Mouse (Mus musculus): ENCODE data around the gene Slc12a7. TPM values are rescaled to one million over a fixed set of nuclear protein-coding genes. Genes with fewer than 3 reads are reported as not detected.

The Slc12a7 gene
- polyA plus RNA-seq, 1 experiment from 2014 or later = 49.1 TPM

DNA sequence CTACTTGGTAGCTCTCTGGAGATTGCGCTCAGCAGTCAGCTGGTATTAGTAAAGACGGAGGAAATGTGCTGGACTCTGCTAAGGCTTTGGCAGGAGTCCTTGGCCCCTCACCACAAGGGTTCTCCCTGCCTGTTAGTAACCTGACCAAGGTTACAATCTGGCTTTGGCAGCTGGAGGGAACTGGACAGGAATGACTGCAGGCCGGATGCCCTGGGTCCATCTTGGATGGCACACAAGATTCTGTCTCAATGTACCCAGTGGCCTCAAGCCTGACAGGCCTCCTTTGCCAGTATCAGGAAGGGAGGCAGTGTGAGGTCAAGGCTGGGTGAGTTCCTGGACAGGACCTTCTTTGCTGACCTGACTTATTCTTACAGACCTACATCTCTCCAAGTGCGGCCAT is 59.3 kb downstream of the Slc12a7 start:
- H3K9ac ChIP-seq (ENCODE audit: low read length) = no peak overlapping the region
- DNase-seq (ENCODE audit: low spot score) = no peak
- no peaks in the 10 kb centered on the region for H3K4me1 ChIP-seq (ENCODE audit: control insufficient read depth, insufficient read depth, low read length)
- H3K9me3 ChIP-seq (ENCODE audit: control insufficient read depth, low read length) = no peaks in the 10 kb centered on the region
- H3K27me3 ChIP-seq (ENCODE audit: control insufficient read depth, insufficient read depth, low read length) = no peaks in the 10 kb centered on the region
- peaks cover 35% of the 10 kb centered on the region for H3K36me3 ChIP-seq (ENCODE audit: control insufficient read depth, insufficient read depth, low read length)
- WGBS = 93% methylated on average over 4 of the region's 4 CpGs
- no peak overlapping the region for H3K27ac ChIP-seq (replicated peaks; ENCODE audit: low read depth, low read length)
- H3K4me2 ChIP-seq (ENCODE audit: low read depth, severe bottlenecking) = no peak overlapping the region
- ATAC-seq (ENCODE audit: insufficient number of reproducible peaks, low FRiP score, low TSS enrichment, low read depth) = no peak
- no peak overlapping the region for H3K4me3 ChIP-seq (ENCODE audit: low read depth, low read length)

DNA sequence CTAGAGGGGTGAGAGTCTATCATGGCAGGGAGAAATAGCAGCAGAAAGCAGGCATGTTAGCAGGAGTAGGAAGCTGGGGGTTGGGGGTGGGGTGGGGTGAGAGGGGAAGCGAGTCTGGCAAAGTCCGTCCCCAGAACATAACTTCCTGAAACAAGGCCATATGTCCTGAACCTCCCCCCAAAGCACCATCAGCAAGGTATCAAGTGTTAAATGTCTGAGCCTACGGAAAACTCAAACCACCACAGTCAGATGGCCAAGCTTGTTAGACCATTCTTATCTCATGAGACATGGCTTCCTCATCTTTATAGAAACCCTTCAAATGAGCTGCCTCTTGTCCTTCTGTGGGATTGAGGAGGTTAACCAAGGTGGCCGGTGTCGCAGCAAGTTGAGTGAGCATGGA is 60.3 kb downstream of the Slc12a7 start:
- no peaks in the 10 kb centered on the region for H3K9me3 ChIP-seq (ENCODE audit: control insufficient read depth, low read length)
- H3K27me3 ChIP-seq (ENCODE audit: control insufficient read depth, insufficient read depth, low read length) = no peaks in the 10 kb centered on the region
- H3K36me3 ChIP-seq (ENCODE audit: control insufficient read depth, insufficient read depth, low read length) = peaks cover 39% of the 10 kb centered on the region
- H3K4me1 ChIP-seq (ENCODE audit: control insufficient read depth, insufficient read depth, low read length) = no peaks in the 10 kb centered on the region
- 92% methylated on average over 5 of the region's 5 CpGs for WGBS
- DNase-seq (ENCODE audit: low spot score) (no peak), ATAC-seq (ENCODE audit: insufficient number of reproducible peaks, low FRiP score, low TSS enrichment, low read depth) (no peak)
- no peak overlapping the region for H3K4me3 ChIP-seq (ENCODE audit: low read depth, low read length)
- no peak overlapping the region for H3K4me2 ChIP-seq (ENCODE audit: low read depth, severe bottlenecking)
- no peak overlapping the region for H3K9ac ChIP-seq (ENCODE audit: low read length)
- no peak overlapping the region for H3K27ac ChIP-seq (replicated peaks; ENCODE audit: low read depth, low read length)

DNA sequence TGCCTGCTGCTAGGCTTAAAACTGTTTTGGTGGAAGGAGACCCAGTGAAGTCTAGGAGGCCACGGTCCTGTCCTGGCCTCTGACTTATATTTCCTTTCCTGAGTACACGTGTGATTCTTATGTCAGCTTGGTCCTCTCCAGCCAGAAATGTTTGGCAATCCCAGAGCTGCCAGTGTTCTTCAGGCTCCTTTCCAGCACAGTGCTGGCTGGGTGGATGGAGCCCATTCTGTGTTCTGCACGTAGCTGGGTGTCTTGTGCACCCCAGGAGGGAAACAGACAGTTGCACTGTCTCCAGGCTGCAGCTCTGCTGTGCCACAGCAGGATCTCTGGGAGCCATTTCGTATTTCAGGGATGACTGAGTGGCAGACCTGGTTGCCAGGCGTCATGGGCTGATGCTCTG is 66.2 kb downstream of the Slc12a7 start:
- DNase-seq (ENCODE audit: low spot score) (no peak), ATAC-seq (ENCODE audit: insufficient number of reproducible peaks, low FRiP score, low TSS enrichment, low read depth) (no peak)
- Histone ChIP-seq H3K9me3 (ENCODE audit: control insufficient read depth, low read length) (no peaks in the 10 kb centered on the region), H3K27me3 (ENCODE audit: control insufficient read depth, insufficient read depth, low read length) (no peaks in the 10 kb centered on the region), H3K27ac (replicated peaks; ENCODE audit: low read depth, low read length) (no peak overlapping the region), H3K9ac (ENCODE audit: low read length) (no peak overlapping the region), H3K4me3 (ENCODE audit: low read depth, low read length) (no peak overlapping the region), H3K4me1 (ENCODE audit: control insufficient read depth, insufficient read depth, low read length) (no peaks in the 10 kb centered on the region), H3K4me2 (ENCODE audit: low read depth, severe bottlenecking) (no peak overlapping the region), H3K36me3 (ENCODE audit: control insufficient read depth, insufficient read depth, low read length) (peaks cover 34% of the 10 kb centered on the region)
- WGBS = 91% methylated on average over 5 of the region's 5 CpGs

DNA sequence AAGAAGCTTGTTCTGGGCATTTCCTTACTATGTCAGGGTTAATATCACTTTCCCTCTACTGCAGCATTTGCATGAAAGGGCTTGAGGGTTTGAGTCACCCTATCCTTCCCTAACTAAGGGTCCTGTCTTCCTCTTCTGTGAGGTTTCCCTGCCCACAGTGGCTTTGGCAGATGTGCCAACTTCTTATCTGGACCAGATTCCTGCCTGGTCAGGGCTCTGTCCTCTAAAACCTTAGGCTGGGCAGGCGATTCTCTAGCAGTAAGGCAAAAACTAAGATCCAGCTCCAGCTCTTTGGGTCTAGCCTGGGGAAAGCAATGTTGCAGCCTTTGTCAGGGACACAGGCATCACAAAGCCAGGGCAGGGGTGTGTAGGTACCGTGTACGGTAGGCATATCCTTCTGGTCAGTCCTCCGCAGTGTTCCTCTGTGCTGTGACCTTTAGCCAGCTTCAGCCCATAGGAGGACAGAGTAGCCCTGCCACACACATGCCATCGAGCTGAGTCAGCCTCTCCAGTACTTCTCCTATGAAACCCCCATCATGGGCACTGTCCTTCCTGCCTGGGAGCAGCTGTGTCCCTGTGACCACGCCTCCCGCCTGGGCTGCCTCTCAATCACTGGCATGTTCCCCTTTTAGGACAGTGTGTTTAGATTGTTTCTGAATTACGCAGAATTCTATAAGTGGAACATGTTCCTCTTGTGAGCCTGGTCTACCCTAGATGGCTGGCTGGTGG is 70.7 kb downstream of the Slc12a7 start:
- Histone ChIP-seq H3K9ac (ENCODE audit: low read length) (no peak overlapping the region), H3K27me3 (ENCODE audit: control insufficient read depth, insufficient read depth, low read length) (no peaks in the 10 kb centered on the region), H3K36me3 (ENCODE audit: control insufficient read depth, insufficient read depth, low read length) (peaks cover 21% of the 10 kb centered on the region), H3K4me2 (ENCODE audit: low read depth, severe bottlenecking) (no peak overlapping the region), H3K27ac (replicated peaks; ENCODE audit: low read depth, low read length) (no peak overlapping the region), H3K4me3 (ENCODE audit: low read depth, low read length) (no peak overlapping the region), H3K4me1 (ENCODE audit: control insufficient read depth, insufficient read depth, low read length) (no peaks in the 10 kb centered on the region), H3K9me3 (ENCODE audit: control insufficient read depth, low read length) (no peaks in the 10 kb centered on the region)
- no peak for DNase-seq (ENCODE audit: low spot score)
- no peak for ATAC-seq (ENCODE audit: insufficient number of reproducible peaks, low FRiP score, low TSS enrichment, low read depth)
- 92% methylated on average over 8 of the region's 8 CpGs for whole genome bisulfite sequencing

DNA sequence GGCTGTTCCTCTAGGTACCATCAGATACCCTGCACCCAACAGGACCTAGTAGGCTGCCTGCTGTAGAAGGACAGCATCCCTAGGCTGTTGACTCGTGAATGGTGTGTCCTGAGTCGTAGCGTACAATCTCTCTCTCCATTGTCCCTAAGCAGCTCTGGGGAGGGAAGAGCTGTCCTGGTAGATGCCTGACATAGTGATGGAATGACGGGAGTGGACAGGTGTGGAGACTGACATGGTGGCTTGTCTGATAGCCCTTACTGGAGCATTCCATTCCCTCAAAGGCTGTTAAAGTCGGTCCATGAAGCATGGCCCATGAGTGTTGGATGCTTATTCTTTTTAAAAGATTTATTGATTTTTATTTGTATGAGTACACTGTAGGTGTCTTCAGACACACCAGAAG is 72.0 kb downstream of the Slc12a7 start:
- Histone ChIP-seq H3K27ac (replicated peaks; ENCODE audit: low read depth, low read length) (no peak overlapping the region), H3K4me3 (ENCODE audit: low read depth, low read length) (no peak overlapping the region), H3K36me3 (ENCODE audit: control insufficient read depth, insufficient read depth, low read length) (peaks cover 24% of the 10 kb centered on the region), H3K4me1 (ENCODE audit: control insufficient read depth, insufficient read depth, low read length) (no peaks in the 10 kb centered on the region), H3K27me3 (ENCODE audit: control insufficient read depth, insufficient read depth, low read length) (no peaks in the 10 kb centered on the region), H3K9ac (ENCODE audit: low read length) (no peak overlapping the region), H3K4me2 (ENCODE audit: low read depth, severe bottlenecking) (no peak overlapping the region), H3K9me3 (ENCODE audit: control insufficient read depth, low read length) (no peaks in the 10 kb centered on the region)
- no peak for ATAC-seq (ENCODE audit: insufficient number of reproducible peaks, low FRiP score, low TSS enrichment, low read depth)
- 96% methylated on average over 5 of the region's 5 CpGs for WGBS
- DNase-seq (ENCODE audit: low spot score) = no peak

DNA sequence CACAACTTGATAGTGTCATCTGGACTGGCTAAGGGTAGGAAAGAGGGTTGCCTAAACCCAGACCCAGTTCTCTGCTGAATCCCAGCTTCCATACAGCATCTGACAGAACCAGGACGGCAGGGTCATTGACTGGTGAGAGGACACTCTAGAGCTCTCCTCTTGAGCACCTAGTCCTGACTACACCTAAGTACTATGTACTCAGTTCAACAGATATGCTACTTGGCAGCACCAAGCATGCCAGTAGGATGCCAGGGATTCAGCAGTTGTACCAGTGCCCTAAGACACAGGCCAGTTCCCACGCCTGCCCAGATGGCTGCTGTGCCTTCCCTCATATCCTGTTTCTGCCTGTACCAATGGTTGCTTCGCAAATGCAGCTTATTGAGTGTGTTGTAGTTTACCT is 80.0 kb downstream of the Slc12a7 start:
- Histone ChIP-seq H3K4me2 (ENCODE audit: low read depth, severe bottlenecking) (no peak overlapping the region), H3K4me3 (ENCODE audit: low read depth, low read length) (no peak overlapping the region), H3K36me3 (ENCODE audit: control insufficient read depth, insufficient read depth, low read length) (peaks cover 34% of the 10 kb centered on the region), H3K9me3 (ENCODE audit: control insufficient read depth, low read length) (no peaks in the 10 kb centered on the region), H3K27ac (replicated peaks; ENCODE audit: low read depth, low read length) (no peak overlapping the region), H3K4me1 (ENCODE audit: control insufficient read depth, insufficient read depth, low read length) (no peaks in the 10 kb centered on the region), H3K27me3 (ENCODE audit: control insufficient read depth, insufficient read depth, low read length) (no peaks in the 10 kb centered on the region), H3K9ac (ENCODE audit: low read length) (no peak overlapping the region)
- 86% methylated on average over 3 of the region's 3 CpGs for WGBS
- DNase-seq (ENCODE audit: low spot score) (no peak), ATAC-seq (ENCODE audit: insufficient number of reproducible peaks, low FRiP score, low TSS enrichment, low read depth) (no peak)

DNA sequence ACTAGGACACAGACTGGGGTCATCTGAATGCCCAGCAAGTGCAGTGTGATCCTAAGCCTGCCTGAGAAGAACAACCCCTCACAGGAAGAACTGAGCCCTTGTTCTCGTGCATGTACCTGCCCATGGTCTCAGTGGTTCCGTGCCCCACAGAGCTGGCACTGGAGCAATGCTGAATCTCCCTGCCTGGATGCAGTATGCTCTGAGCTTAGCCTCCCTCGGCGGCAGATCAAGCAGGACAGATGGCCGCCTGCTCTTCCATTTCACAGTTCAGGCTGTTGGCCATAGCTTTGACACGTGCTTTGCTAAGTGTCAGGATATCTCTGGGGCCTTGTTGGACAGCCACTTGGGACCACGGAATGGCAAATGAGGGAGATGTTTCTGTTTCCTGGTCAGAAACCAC is 81.3 kb downstream of the Slc12a7 start:
- no peak overlapping the region for H3K4me2 ChIP-seq (ENCODE audit: low read depth, severe bottlenecking)
- no peaks in the 10 kb centered on the region for H3K9me3 ChIP-seq (ENCODE audit: control insufficient read depth, low read length)
- H3K27ac ChIP-seq (replicated peaks; ENCODE audit: low read depth, low read length) = no peak overlapping the region
- no peaks in the 10 kb centered on the region for H3K27me3 ChIP-seq (ENCODE audit: control insufficient read depth, insufficient read depth, low read length)
- ATAC-seq (ENCODE audit: insufficient number of reproducible peaks, low FRiP score, low TSS enrichment, low read depth) (no peak), DNase-seq (ENCODE audit: low spot score) (no peak)
- H3K4me1 ChIP-seq (ENCODE audit: control insufficient read depth, insufficient read depth, low read length) = no peaks in the 10 kb centered on the region
- WGBS = 91% methylated on average over 7 of the region's 7 CpGs
- no peak overlapping the region for H3K9ac ChIP-seq (ENCODE audit: low read length)
- peaks cover 34% of the 10 kb centered on the region for H3K36me3 ChIP-seq (ENCODE audit: control insufficient read depth, insufficient read depth, low read length)
- no peak overlapping the region for H3K4me3 ChIP-seq (ENCODE audit: low read depth, low read length)

DNA sequence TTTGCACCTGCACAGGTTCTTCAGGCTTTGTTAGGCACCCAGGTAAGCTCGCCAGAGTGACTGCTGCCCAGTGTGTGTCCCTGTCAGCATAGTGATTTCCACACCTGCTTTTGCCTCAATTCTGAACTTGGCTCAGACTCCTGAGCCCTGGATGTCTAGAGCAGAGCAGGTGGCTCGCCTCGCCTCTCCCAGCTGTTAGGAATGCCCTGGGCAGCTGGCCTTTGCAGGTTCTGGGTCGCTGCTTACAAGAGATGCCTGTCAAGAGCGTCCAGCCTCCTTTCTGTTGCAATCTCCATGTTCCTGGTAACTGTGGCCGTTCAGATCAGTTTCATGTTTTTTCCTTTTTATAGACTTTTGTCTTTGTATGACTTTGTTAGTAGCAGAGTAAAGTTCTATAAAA is 83.4 kb downstream of the Slc12a7 start:
- no peaks in the 10 kb centered on the region for H3K9me3 ChIP-seq (ENCODE audit: control insufficient read depth, low read length)
- 84% methylated on average over 6 of the region's 6 CpGs for WGBS
- H3K36me3 ChIP-seq (ENCODE audit: control insufficient read depth, insufficient read depth, low read length) = peaks cover 19% of the 10 kb centered on the region
- H3K4me1 ChIP-seq (ENCODE audit: control insufficient read depth, insufficient read depth, low read length) = no peaks in the 10 kb centered on the region
- no peaks in the 10 kb centered on the region for H3K27me3 ChIP-seq (ENCODE audit: control insufficient read depth, insufficient read depth, low read length)
- no peak overlapping the region for H3K4me3 ChIP-seq (ENCODE audit: low read depth, low read length)
- DNase-seq (ENCODE audit: low spot score) = no peak
- no peak overlapping the region for H3K27ac ChIP-seq (replicated peaks; ENCODE audit: low read depth, low read length)
- no peak overlapping the region for H3K4me2 ChIP-seq (ENCODE audit: low read depth, severe bottlenecking)
- no peak for ATAC-seq (ENCODE audit: insufficient number of reproducible peaks, low FRiP score, low TSS enrichment, low read depth)
- no peak overlapping the region for H3K9ac ChIP-seq (ENCODE audit: low read length)

DNA sequence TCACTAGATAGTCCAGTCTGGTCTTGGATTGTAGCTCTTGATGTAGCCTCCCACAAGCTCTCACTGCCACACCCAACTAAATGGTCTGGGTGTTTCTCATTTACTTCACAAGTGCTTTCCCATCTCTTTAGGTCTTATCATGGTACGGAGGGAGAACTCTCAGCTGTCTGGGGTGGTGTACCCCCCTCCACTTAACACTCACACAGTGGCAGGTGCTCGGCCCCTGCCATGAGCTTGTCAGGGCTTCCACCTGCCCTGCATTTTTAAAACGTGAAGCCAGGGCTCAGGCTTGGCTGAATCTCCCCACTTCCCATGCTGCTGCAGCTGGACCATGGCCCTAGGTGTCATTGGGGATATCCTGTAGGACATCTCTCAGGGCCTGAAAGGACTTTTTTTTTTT is 86.0 kb downstream of the Slc12a7 start:
- H3K36me3 ChIP-seq (ENCODE audit: control insufficient read depth, insufficient read depth, low read length) = peaks cover 12% of the 10 kb centered on the region
- DNase-seq (ENCODE audit: low spot score) = no peak
- no peaks in the 10 kb centered on the region for H3K4me1 ChIP-seq (ENCODE audit: control insufficient read depth, insufficient read depth, low read length)
- no peaks in the 10 kb centered on the region for H3K27me3 ChIP-seq (ENCODE audit: control insufficient read depth, insufficient read depth, low read length)
- no peak overlapping the region for H3K9ac ChIP-seq (ENCODE audit: low read length)
- no peaks in the 10 kb centered on the region for H3K9me3 ChIP-seq (ENCODE audit: control insufficient read depth, low read length)
- H3K27ac ChIP-seq (replicated peaks; ENCODE audit: low read depth, low read length) = no peak overlapping the region
- 80% methylated on average over 3 of the region's 3 CpGs for WGBS
- ATAC-seq (ENCODE audit: insufficient number of reproducible peaks, low FRiP score, low TSS enrichment, low read depth) = no peak
- H3K4me2 ChIP-seq (ENCODE audit: low read depth, severe bottlenecking) = no peak overlapping the region
- H3K4me3 ChIP-seq (ENCODE audit: low read depth, low read length) = no peak overlapping the region
